Mouse (Mus musculus): ENCODE measurements around the gene Rhog.

- TF ChIP-seq EP300 (IDR thresholded peaks at IDR 0.05; ENCODE audit: low read depth) (no peak), CTCF (IDR thresholded peaks at IDR 0.05; ENCODE audit: low read depth) (no peak)
Measured at GRCm38 (mm10) chr7:102246956-102247797, 8.7 kb downstream of the Rhog start.
